Mouse (Mus musculus) myocyte (in vitro differentiated cells): ENCODE measurements at regions not wholly inside any gene's neighbourhood (a gene's known extent, or its start where the extent isn't known, plus 50 kb on each side); places are given as distances from the start of the nearest gene placed in this dataset.

Source experiments
- H3K27me3 ChIP-seq: one replicate; pipeline ENCODE4 v1.6.1; 2011; ENCODE audit not compliant: control insufficient read depth, insufficient read depth, insufficient read length
- H3K36me3 ChIP-seq: one replicate; pipeline ENCODE4 v1.6.1; 2011; ENCODE audit not compliant: control insufficient read depth, insufficient read depth
- H3K4me2 ChIP-seq: one replicate; pipeline ENCODE4 v1.6.1; 2011; ENCODE audit warnings: low read depth, control low read depth
- H3K4me3 ChIP-seq: one replicate; pipeline ENCODE4 v1.5.1; 2011; ENCODE audit warnings: mild to moderate bottlenecking, control low read depth, moderate library complexity
- H3K79me2 ChIP-seq: one replicate; pipeline ENCODE4 v1.6.1; 2011; ENCODE audit not compliant: control insufficient read depth, insufficient read depth
- H3ac ChIP-seq: one replicate; pipeline ENCODE4 v1.6.1; 2011; ENCODE audit not compliant: control insufficient read depth, insufficient read length
- CEBPB ChIP-seq: IDR thresholded peaks from 2 replicates; pipeline ENCODE4 v1.6.1; 2011; ENCODE audit warnings: mild to moderate bottlenecking, moderate library complexity; ENCODE audit not compliant: poor library complexity, insufficient read depth, severe bottlenecking
- E2F4 ChIP-seq: IDR thresholded peaks from one replicate; pipeline ENCODE4 v1.6.1; 2011; ENCODE audit warnings: mild to moderate bottlenecking, control low read depth, moderate library complexity; ENCODE audit not compliant: insufficient read depth
- MAX ChIP-seq: IDR thresholded peaks from one replicate; pipeline ENCODE4 v1.6.1; 2011; ENCODE audit warnings: low read depth, mild to moderate bottlenecking, control low read depth
- MYOD1 ChIP-seq, 3 experiments: IDR thresholded peaks; one replicate each; pipeline ENCODE4 v1.6.1; 2011; ENCODE audit warnings: control low read depth in 2 of 3, low read depth in 2 of 3, mild to moderate bottlenecking in 2 of 3, moderate library complexity in 1 of 3; ENCODE audit not compliant: insufficient read length in 2 of 3, control insufficient read depth in 1 of 3
- MYOG ChIP-seq, 3 experiments: IDR thresholded peaks; one replicate each; pipeline ENCODE4 v1.6.1; 2011; ENCODE audit warnings: control low read depth in 2 of 3, low read depth in 2 of 3, mild to moderate bottlenecking in 2 of 3; ENCODE audit not compliant: insufficient read length in 2 of 3, control insufficient read depth in 1 of 3, insufficient read depth in 1 of 3
- POLR2A ChIP-seq: IDR thresholded peaks from one replicate; pipeline ENCODE4 v1.6.1; 2011; ENCODE audit warnings: low read depth, mild to moderate bottlenecking, control low read depth, moderate library complexity; ENCODE audit not compliant: insufficient read length
- POLR2AphosphoS2 ChIP-seq: IDR thresholded peaks from one replicate; pipeline ENCODE4 v1.6.1; 2011; ENCODE audit warnings: low read depth, control low read depth; ENCODE audit not compliant: insufficient read length
- REST ChIP-seq: IDR thresholded peaks from one replicate; pipeline ENCODE4 v1.6.1; 2011; ENCODE audit warnings: mild to moderate bottlenecking, control low read depth, moderate library complexity; ENCODE audit not compliant: insufficient read depth, insufficient read length
- SRF ChIP-seq: IDR thresholded peaks from one replicate; pipeline ENCODE4 v1.6.1; 2011; ENCODE audit warnings: low read depth; ENCODE audit not compliant: control insufficient read depth, insufficient read length
- TCF12 ChIP-seq: IDR thresholded peaks from one replicate; pipeline ENCODE4 v1.6.1; 2011; ENCODE audit warnings: mild to moderate bottlenecking, control low read depth; ENCODE audit not compliant: poor library complexity, insufficient read depth, severe bottlenecking
- TCF3 ChIP-seq: IDR thresholded peaks from one replicate; pipeline ENCODE4 v1.6.1; 2011; ENCODE audit warnings: low read depth, control low read depth; ENCODE audit not compliant: insufficient read length
- USF1 ChIP-seq: IDR thresholded peaks from one replicate; pipeline ENCODE4 v1.6.1; 2011; ENCODE audit warnings: low read depth, mild to moderate bottlenecking, control low read depth, moderate library complexity

- TF ChIP-seq TCF12 (no peak), REST (no peak), MAX (no peak), POLR2AphosphoS2 (no peak)
- H3K27me3 ChIP-seq, result peaks cover 65% of the 10 kb centered on the region
- no peak overlapping the region for H3K4me3 ChIP-seq
- no peaks in the 10 kb centered on the region for H3K36me3 ChIP-seq
- no peak overlapping the region for H3ac ChIP-seq
- H3K4me2 ChIP-seq, result no peak overlapping the region
- no peaks in the 10 kb centered on the region for H3K79me2 ChIP-seq
Observed at GRCm38 (mm10) chr17:27317576-27318277, 113.5 kb upstream of the Lemd2 start.

- H3K4me2 ChIP-seq, result no peak overlapping the region
- no peaks in the 10 kb centered on the region for H3K36me3 ChIP-seq
- H3K4me3 ChIP-seq, result no peak overlapping the region
- H3ac ChIP-seq, result no peak overlapping the region
- no peak for TF ChIP-seq SRF
- no peak for TF ChIP-seq MAX
- TF ChIP-seq TCF12, result no peak
- TF ChIP-seq USF1, result no peak
- no peak for TF ChIP-seq POLR2AphosphoS2
- TF ChIP-seq POLR2A, result no peak
- no peak for TF ChIP-seq MYOD1 (IDR thresholded peaks at IDR 0.05; ENCODE audit: control insufficient read depth in 1 of 3, insufficient read length in 2 of 3, low read depth in 2 of 3)
- no peak for TF ChIP-seq E2F4
- no peak for TF ChIP-seq CEBPB
- no peak for TF ChIP-seq MYOG (IDR thresholded peaks at IDR 0.05; ENCODE audit: control insufficient read depth in 1 of 3, insufficient read depth in 1 of 3, insufficient read length in 2 of 3, low read depth in 2 of 3)
- no peak for TF ChIP-seq TCF3
- no peak for TF ChIP-seq REST
- H3K27me3 ChIP-seq, result peaks cover 65% of the 10 kb centered on the region
- no peaks in the 10 kb centered on the region for H3K79me2 ChIP-seq
Observed at GRCm38 (mm10) chr17:27316711-27317575, 112.7 kb upstream of the Lemd2 start.

- no peaks in the 10 kb centered on the region for H3K36me3 ChIP-seq
- H3K4me3 ChIP-seq, result no peak overlapping the region
- TF ChIP-seq E2F4 (no peak), MAX (no peak), POLR2AphosphoS2 (no peak), TCF12 (no peak), MYOG (IDR thresholded peaks at IDR 0.05; ENCODE audit: control insufficient read depth in 1 of 3, insufficient read depth in 1 of 3, insufficient read length in 2 of 3, low read depth in 2 of 3) (no peak), CEBPB (no peak), POLR2A (no peak), USF1 (no peak), REST (no peak), TCF3 (no peak), MYOD1 (IDR thresholded peaks at IDR 0.05; ENCODE audit: control insufficient read depth in 1 of 3, insufficient read length in 2 of 3, low read depth in 2 of 3) (no peak), SRF (no peak)
- no peak overlapping the region for H3K4me2 ChIP-seq
- H3ac ChIP-seq, result no peak overlapping the region
- peaks cover 69% of the 10 kb centered on the region for H3K27me3 ChIP-seq
- no peaks in the 10 kb centered on the region for H3K79me2 ChIP-seq
Observed at GRCm38 (mm10) chr17:27315947-27316628, 111.8 kb upstream of the Lemd2 start.

- no peak overlapping the region for H3K4me2 ChIP-seq
- no peak for TF ChIP-seq USF1
- TF ChIP-seq MAX, result no peak
- TF ChIP-seq CEBPB, result no peak
- no peak for TF ChIP-seq TCF3
- TF ChIP-seq SRF, result no peak
- TF ChIP-seq POLR2A, result no peak
- TF ChIP-seq POLR2AphosphoS2, result no peak
- TF ChIP-seq REST, result no peak
- TF ChIP-seq MYOG (IDR thresholded peaks at IDR 0.05; ENCODE audit: control insufficient read depth in 1 of 3, insufficient read depth in 1 of 3, insufficient read length in 2 of 3, low read depth in 2 of 3), result no peak
- no peak for TF ChIP-seq MYOD1 (IDR thresholded peaks at IDR 0.05; ENCODE audit: control insufficient read depth in 1 of 3, insufficient read length in 2 of 3, low read depth in 2 of 3)
- no peak for TF ChIP-seq E2F4
- TF ChIP-seq TCF12, result no peak
- H3K79me2 ChIP-seq, result no peaks in the 10 kb centered on the region
- no peaks in the 10 kb centered on the region for H3K36me3 ChIP-seq
- peaks cover 68% of the 10 kb centered on the region for H3K27me3 ChIP-seq
- H3K4me3 ChIP-seq, result no peak overlapping the region
- H3ac ChIP-seq, result no peak overlapping the region
Observed at GRCm38 (mm10) chr17:27315428-27315827, 111.2 kb upstream of the Lemd2 start.
